In genomic region chr13:97776702-97777101, GRCm38 (mm10) we compare ENCODE assay signal across 8 mouse cellular contexts. TPM values are rescaled to one million over a fixed set of nuclear protein-coding genes. Genes with fewer than 3 reads are reported as not detected.
DNase-seq lines count a peak whose midpoint lies in the region; ATAC-seq lines count a peak whose summit lies in the region.

No protein-coding gene starts in this region.

- no peak overlapping the region for H3K9ac ChIP-seq in intestine, embryonic 15.5 days

- no peak overlapping the region for H3K4me3 ChIP-seq in intestine, embryonic 15.5 days (replicated peaks)

- no peaks in the 10 kb centered on the region for H3K9me3 ChIP-seq in intestine, embryonic 15.5 days

- WGBS in intestine, embryonic 15.5 days = 66% methylated on average over 3 of the region's 3 CpGs

- H3K4me1 ChIP-seq in intestine, embryonic 15.5 days (replicated peaks) = peaks cover 14% of the 10 kb centered on the region

- no peaks in the 10 kb centered on the region for H3K27me3 ChIP-seq in intestine, embryonic 15.5 days (replicated peaks)

- H3K36me3 ChIP-seq in intestine, embryonic 15.5 days = no peaks in the 10 kb centered on the region

- DNase-seq in cerebellum, postnatal 10 days = peak; percentile 75 to 78
- no peak for DNase-seq in cerebellum, adult 11 months
- DNase-seq in right cerebral cortex, postnatal 25 days = peak; percentile 21
- DNase-seq in right cerebral cortex, postnatal 36 days (ENCODE audit: low spot score in 2 of 2) = no peak
- DNase-seq in kidney, postnatal 25 days = peak; percentile 73 to 75
- DNase-seq in ovary, postnatal 36 days (ENCODE audit: low spot score) = peak; percentile 62

- no peak for ATAC-seq in intestine, embryonic 15.5 days
- no peak for ATAC-seq in erythroblast, adult 5-6 weeks (replicated peaks; ENCODE audit: low FRiP score, poor library complexity, severe bottlenecking)

- H3K27ac ChIP-seq in intestine, embryonic 15.5 days = no peak overlapping the region; the same call in 1 of the 2 replicates

- H3K4me2 ChIP-seq in intestine, embryonic 15.5 days (replicated peaks) = no peak overlapping the region

RNA-seq across cellular contexts. Expression of gene Gm10260, which starts 16.3 kb away (rescaled TPM):
- polyA plus RNA-seq in intestine, embryonic 15.5 days (2015; fragmentation: Nextera tagmentation; extraction: Ambion mirVana) = 7.5 and 8.4 TPM in 2 replicates
- 13.2 and 21.1 TPM in 2 replicates for total RNA-seq in erythroblast, adult 5-6 weeks (2015; ENCODE audit: low replicate concordance)
- total RNA-seq in erythroblast, adult 5-6 weeks (2017; ENCODE audit: low replicate concordance) = 4.6 and 5.9 TPM in 2 replicates

Comparison
In these comparisons a context has a peak if more than half of its experiments do, and no peak if none do; other contexts are left out.
1. DNase-seq: peak in cerebellum, postnatal 10 days (2 of 2), right cerebral cortex, postnatal 25 days (single experiment), kidney, postnatal 25 days (2 of 2) and ovary, postnatal 36 days (single experiment); none in cerebellum, adult 11 months (single experiment) and right cerebral cortex, postnatal 36 days (0 of 2).